Mouse (Mus musculus) liver, postnatal 0 days (tissue): Measurements from ENCODE around the gene Olfr1215. TPM values are rescaled to one million over a fixed set of nuclear protein-coding genes. Genes with fewer than 3 reads are reported as not detected.
"Not testable (repeated sequence)": the region's sequence is repeated elsewhere in the genome, so short reads cannot be mapped to it uniquely, and the experiment has no call there.

Source experiments
- ATAC-seq: fragments of 200-750 bp; cut with Nextera tagmentation; 2 replicates; pipeline ENCODE4 v1.8.0; 2017; ENCODE audit warnings: mild to moderate bottlenecking, moderate library complexity
- DNase-seq: peaks from one replicate; pipeline ENCODE4 v3.0.0-alpha.2; 2016
- H3K27ac ChIP-seq: fragments of 300-500 bp; sonication (generic); 2 replicates; pipeline ENCODE4 v1.5.1; 2014; ENCODE audit warnings: antibody characterized with exemption, moderate library complexity, mild to moderate bottlenecking, low read depth
- H3K27me3 ChIP-seq: fragments of 300-500 bp; sonication (generic); 2 replicates; pipeline ENCODE4 v1.6.1; 2014; ENCODE audit warnings: low read length, control low read depth, mixed read lengths; ENCODE audit not compliant: insufficient read depth
- H3K36me3 ChIP-seq: fragments of 300-500 bp; sonication (generic); replicated peaks from 2 replicates; pipeline ENCODE4 v1.6.1; 2014; ENCODE audit warnings: mild to moderate bottlenecking, control low read depth, low read length, moderate library complexity, mixed read lengths; ENCODE audit not compliant: insufficient read depth
- H3K4me1 ChIP-seq: fragments of 300-500 bp; sonication (generic); 2 replicates; pipeline ENCODE4 v1.6.1; 2014; ENCODE audit warnings: antibody characterized with exemption, mild to moderate bottlenecking, control low read depth; ENCODE audit not compliant: insufficient read depth
- H3K4me2 ChIP-seq: fragments of 300-500 bp; sonication (generic); 2 replicates; pipeline ENCODE4 v1.6.1; 2014; ENCODE audit warnings: low read depth, mild to moderate bottlenecking, low read length, moderate library complexity, mixed read lengths
- H3K4me3 ChIP-seq: fragments of 300-500 bp; sonication (generic); 2 replicates; pipeline ENCODE4 v1.5.1; 2014; ENCODE audit warnings: low read depth, low read length
- H3K9ac ChIP-seq: fragments of 300-500 bp; sonication (generic); replicated peaks from 2 replicates; pipeline ENCODE4 v1.6.1; 2014; ENCODE audit warnings: mild to moderate bottlenecking, moderate library complexity
- H3K9me3 ChIP-seq: fragments of 300-500 bp; sonication (generic); 2 replicates; pipeline ENCODE4 v1.6.1; 2016; ENCODE audit warnings: mild to moderate bottlenecking, control low read depth, low read length, mixed read lengths
- CTCF ChIP-seq: sonication (generic); IDR thresholded peaks from 2 replicates; pipeline ENCODE4 v1.5.1; 2016; ENCODE audit warnings: antibody characterized with exemption, low read depth
- EP300 ChIP-seq: IDR thresholded peaks from 2 replicates; pipeline ENCODE4 v1.6.1; 2016; ENCODE audit warnings: antibody characterized with exemption, low read depth, mild to moderate bottlenecking
- WGBS: fragments of 180-500 bp; shearing (Covaris S2); extraction: QIAGEN DNeasy Blood & Tissue Kit; methylation state at CpG from one replicate; pipeline ENCODE4 v1.1.7; 2014; ENCODE audit not compliant: insufficient replicate concordance; 5-methylcytosine and 5-hydroxymethylcytosine counted together
- polyA plus RNA-seq: library from polyadenylated mRNA; unstranded; fragments of >200 nt; fragmentation: Nextera tagmentation; extraction: Ambion mirVana; gene quantifications from 2 replicates; pipeline ENCODE4 v1.2.1, GENCODE M21; 2015

The Olfr1215 gene
- not detected in 2 replicates for polyA plus RNA-seq

DNA sequence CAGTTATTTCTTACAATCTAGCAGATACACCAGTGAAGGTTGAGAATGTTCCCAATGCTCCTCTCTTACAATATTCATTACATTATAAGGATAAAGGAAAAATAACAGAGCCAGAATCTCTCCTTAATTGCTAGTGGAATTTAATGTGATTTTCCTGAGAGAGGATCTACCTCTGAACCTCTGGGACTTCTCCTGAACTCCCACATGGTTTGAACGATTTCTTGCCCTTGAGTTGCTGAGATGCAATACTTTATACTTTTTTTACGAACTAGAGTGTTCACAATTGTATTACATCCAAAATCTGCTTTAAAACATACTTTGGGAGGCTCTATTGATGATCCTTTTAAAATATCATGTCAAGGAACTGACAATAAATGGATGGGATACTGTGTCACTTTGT, at the start of gene Olfr1215:
Gene Olfr1215 (minus strand): TSS at position 101 of the 400 bp plus-strand sequence.
- H3K9me3 ChIP-seq: no peaks in the 10 kb centered on the region
- H3K27me3 ChIP-seq: no peaks in the 10 kb centered on the region
- H3K4me3 ChIP-seq: no peak within 1 kb of the TSS
- TF ChIP-seq EP300 (no peak), CTCF (no peak)
- no peak for ATAC-seq
- no peaks in the 10 kb centered on the region for H3K4me1 ChIP-seq
- H3K4me2 ChIP-seq: no peak within 1 kb of the TSS
- H3K9ac ChIP-seq: no peak within 1 kb of the TSS
- no peak within 1 kb of the TSS for H3K27ac ChIP-seq
- DNase-seq: no peak
- 54% methylated on average over 2 of the region's 2 CpGs for WGBS
- H3K36me3 ChIP-seq: no peaks in the 10 kb centered on the region

DNA sequence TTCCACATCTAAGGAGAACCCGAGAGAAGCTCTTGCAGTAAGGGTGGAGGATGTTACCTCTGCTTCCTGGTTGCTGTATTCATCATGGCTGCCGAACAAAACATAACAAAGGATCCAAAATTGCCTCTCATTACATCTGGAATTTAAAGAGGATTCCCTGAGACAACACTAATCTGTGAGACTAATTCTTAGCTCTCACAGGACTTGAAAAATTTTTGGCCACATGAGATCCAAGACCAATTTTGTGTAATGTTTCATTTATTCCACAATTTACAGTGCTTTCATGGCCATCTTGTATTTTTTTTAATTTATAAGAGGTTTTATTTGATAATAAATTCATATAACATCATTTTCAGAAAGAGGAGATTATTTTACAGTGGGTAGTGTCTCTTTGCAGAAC, 25.2 kb upstream of the Olfr1215 start, which contains the start of gene Olfr1217:
Gene Olfr1217 (minus strand): TSS at position 101 of the 400 bp plus-strand sequence.
- 58% methylated on average over 2 of the region's 2 CpGs for WGBS
- no peak within 1 kb of the TSS for H3K4me3 ChIP-seq
- TF ChIP-seq EP300 (no peak), CTCF (no peak)
- DNase-seq: no peak
- H3K4me1 ChIP-seq: no peaks in the 10 kb centered on the region
- H3K9ac ChIP-seq: no peak within 1 kb of the TSS
- H3K4me2 ChIP-seq: no peak within 1 kb of the TSS
- H3K36me3 ChIP-seq: no peaks in the 10 kb centered on the region
- H3K27ac ChIP-seq: no peak within 1 kb of the TSS
- no peak for ATAC-seq
- H3K27me3 ChIP-seq: no peaks in the 10 kb centered on the region
- H3K9me3 ChIP-seq: no peaks in the 10 kb centered on the region

DNA sequence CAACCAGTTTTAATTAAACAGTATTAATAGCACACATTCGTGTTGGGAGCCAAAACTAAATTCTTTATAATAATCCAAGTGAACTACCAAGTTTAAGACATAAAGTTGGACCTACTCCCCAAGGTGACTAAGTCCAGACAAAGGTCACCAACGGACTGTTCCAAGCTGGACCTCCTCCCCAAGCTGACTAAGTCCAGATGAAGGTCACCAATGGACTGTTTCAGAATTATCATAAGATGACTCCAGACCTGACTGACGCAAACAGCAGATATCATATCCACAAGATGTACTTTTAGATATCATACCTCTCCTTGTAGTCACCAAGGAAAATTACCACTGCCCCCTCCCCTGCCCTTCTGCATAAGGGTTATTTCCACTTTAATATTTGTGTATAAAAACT, 14.7 kb upstream of the Olfr1215 start:
- not testable (repeated sequence) for H3K27ac ChIP-seq, ATAC-seq, H3K4me2 ChIP-seq, H3K9me3 ChIP-seq, DNase-seq, H3K9ac ChIP-seq, H3K36me3 ChIP-seq, H3K4me1 ChIP-seq, H3K4me3 ChIP-seq, H3K27me3 ChIP-seq
- 59% methylated on average over 3 of the region's 3 CpGs for WGBS

GRCm38 (mm10) chr2:89018240-89018639, 11.5 kb upstream of the Olfr1215 start, which contains the start of gene Olfr1216:
TSS of gene Olfr1216 (minus strand) at chr2:89018340.
- H3K27ac ChIP-seq: no peak within 1 kb of the TSS
- ATAC-seq (no peak), DNase-seq (no peak)
- H3K27me3 ChIP-seq: no peaks in the 10 kb centered on the region
- H3K36me3 ChIP-seq: no peaks in the 10 kb centered on the region
- no peak within 1 kb of the TSS for H3K9ac ChIP-seq
- no peak for TF ChIP-seq EP300
- no peak for TF ChIP-seq CTCF
- H3K4me3 ChIP-seq: no peak within 1 kb of the TSS
- H3K4me2 ChIP-seq: no peak within 1 kb of the TSS
- no peaks in the 10 kb centered on the region for H3K9me3 ChIP-seq
- no peaks in the 10 kb centered on the region for H3K4me1 ChIP-seq
- WGBS: 68% methylated on average over 1 of the region's 1 CpGs

GRCm38 (mm10) chr2:88992553-88992952, 14.2 kb downstream of the Olfr1215 start, which contains the start of gene Olfr1214:
TSS of gene Olfr1214 (minus strand) at chr2:88992653.
- Histone ChIP-seq H3K4me3 (no peak within 1 kb of the TSS), H3K9me3 (no peaks in the 10 kb centered on the region), H3K4me2 (no peak within 1 kb of the TSS), H3K36me3 (no peaks in the 10 kb centered on the region), H3K27ac (no peak within 1 kb of the TSS), H3K9ac (no peak within 1 kb of the TSS), H3K4me1 (no peaks in the 10 kb centered on the region), H3K27me3 (no peaks in the 10 kb centered on the region)
- WGBS: 69% methylated on average over 1 of the region's 1 CpGs
- no peak for TF ChIP-seq CTCF
- no peak for TF ChIP-seq EP300
- DNase-seq (no peak), ATAC-seq (no peak)

DNA sequence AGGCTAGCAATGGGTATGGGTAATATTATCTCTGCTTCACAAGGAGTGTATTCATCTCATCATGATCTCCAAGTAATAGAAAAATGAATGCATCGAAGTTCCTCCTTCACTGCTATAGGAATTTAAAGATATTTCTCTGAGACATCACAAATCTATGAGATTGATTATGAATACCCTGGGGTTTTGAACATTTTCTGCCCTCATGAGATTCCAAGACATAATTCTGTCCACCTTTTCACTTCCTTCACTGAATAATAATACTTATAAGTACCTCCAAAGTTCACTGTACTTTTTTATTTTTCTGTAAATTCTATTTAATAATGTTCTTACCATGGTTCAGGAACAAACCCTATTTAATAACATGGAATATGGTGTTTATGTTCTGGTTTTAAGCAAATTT, 26.6 kb downstream of the Olfr1215 start, which contains the start of gene Gm13762:
Gene Gm13762 (minus strand): TSS at position 101 of the 400 bp plus-strand sequence.
- H3K9me3 ChIP-seq: no peaks in the 10 kb centered on the region
- no peak for ATAC-seq
- TF ChIP-seq CTCF (no peak), EP300 (no peak)
- no peak within 1 kb of the TSS for H3K9ac ChIP-seq
- H3K36me3 ChIP-seq: no peaks in the 10 kb centered on the region
- H3K4me2 ChIP-seq: no peak within 1 kb of the TSS
- H3K4me3 ChIP-seq: no peak within 1 kb of the TSS
- WGBS: 67% methylated on average over 1 of the region's 1 CpGs
- no peak for DNase-seq
- H3K27me3 ChIP-seq: no peaks in the 10 kb centered on the region
- H3K4me1 ChIP-seq: no peaks in the 10 kb centered on the region
- no peak within 1 kb of the TSS for H3K27ac ChIP-seq

DNA sequence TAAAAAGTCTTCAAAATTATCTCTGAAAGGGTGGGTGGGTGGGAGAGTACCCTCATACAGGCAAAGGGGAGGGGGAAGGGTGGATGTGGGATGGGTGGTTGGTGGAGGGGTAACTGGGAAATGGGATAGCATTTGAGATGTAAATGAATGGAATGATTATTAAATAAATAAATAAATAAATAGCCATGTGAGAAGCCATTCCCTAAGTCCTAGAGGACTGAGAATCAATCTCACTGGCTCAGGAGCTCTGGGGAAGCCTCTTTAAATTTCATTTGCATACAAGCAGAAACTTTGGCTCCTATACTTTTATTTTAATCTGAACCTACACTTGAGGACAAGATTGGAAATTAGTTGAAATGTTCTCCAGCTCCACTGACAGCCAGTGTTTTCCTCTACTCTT, 53.1 kb downstream of the Olfr1215 start, which contains the start of gene Olfr1212:
Gene Olfr1212 (plus strand): TSS at position 301 of the 400 bp plus-strand sequence.
- Histone ChIP-seq H3K9ac (no peak within 1 kb of the TSS), H3K36me3 (no peaks in the 10 kb centered on the region), H3K27ac (no peak within 1 kb of the TSS), H3K27me3 (no peaks in the 10 kb centered on the region), H3K4me1 (no peaks in the 10 kb centered on the region), H3K4me3 (no peak within 1 kb of the TSS), H3K4me2 (no peak within 1 kb of the TSS), H3K9me3 (no peaks in the 10 kb centered on the region)
- TF ChIP-seq CTCF (no peak), EP300 (no peak)
- no peak for ATAC-seq
- no peak for DNase-seq

Other genes with a start within 250 kb of the Olfr1215 start
- not detected in 2 replicates for gene Olfr1199, start 246.5 kb downstream of the Olfr1215 start, polyA plus RNA-seq
- not detected in 2 replicates for gene Olfr1200, start 236.5 kb downstream of the Olfr1215 start, polyA plus RNA-seq
- gene Olfr1201, start 213.9 kb downstream of the Olfr1215 start, polyA plus RNA-seq: not detected in 2 replicates
- not detected in 2 replicates for gene Olfr1202, start 192.5 kb downstream of the Olfr1215 start, polyA plus RNA-seq
- gene Olfr1205, start 177.2 kb downstream of the Olfr1215 start, polyA plus RNA-seq: not detected in 2 replicates
- not detected in 2 replicates for gene Olfr1204, start 157.7 kb downstream of the Olfr1215 start, polyA plus RNA-seq
- gene Olfr1206, start 143.7 kb downstream of the Olfr1215 start, polyA plus RNA-seq: not detected in 2 replicates
- gene Olfr1208, start 104.7 kb downstream of the Olfr1215 start, polyA plus RNA-seq: not detected in 2 replicates
- gene Olfr1209, start 91.8 kb downstream of the Olfr1215 start, polyA plus RNA-seq: not detected in 2 replicates
- not detected in 2 replicates for gene Olfr1211, start 68.9 kb downstream of the Olfr1215 start, polyA plus RNA-seq
- gene Olfr1212, start 53.0 kb downstream of the Olfr1215 start, polyA plus RNA-seq: not detected in 2 replicates
- gene Gm13762, start 26.7 kb downstream of the Olfr1215 start, polyA plus RNA-seq: not detected in 2 replicates
- not detected in 2 replicates for gene Olfr1214, start 14.3 kb downstream of the Olfr1215 start, polyA plus RNA-seq
- not detected in 2 replicates for gene Olfr1216, start 11.4 kb upstream of the Olfr1215 start, polyA plus RNA-seq
- not detected in 2 replicates for gene Olfr1217, start 25.1 kb upstream of the Olfr1215 start, polyA plus RNA-seq
- gene Olfr1218, start 54.2 kb upstream of the Olfr1215 start, polyA plus RNA-seq: not detected in 2 replicates
- not detected in 2 replicates for gene Olfr1219, start 76.5 kb upstream of the Olfr1215 start, polyA plus RNA-seq
- gene Olfr1220, start 99.9 kb upstream of the Olfr1215 start, polyA plus RNA-seq: not detected in 2 replicates
- gene Olfr1221, start 110.3 kb upstream of the Olfr1215 start, polyA plus RNA-seq: not detected in 2 replicates
- not detected in 2 replicates for gene Olfr1222, start 126.1 kb upstream of the Olfr1215 start, polyA plus RNA-seq
- not detected in 2 replicates for gene Olfr1223, start 144.6 kb upstream of the Olfr1215 start, polyA plus RNA-seq
- gene Olfr1224-ps1, start 157.1 kb upstream of the Olfr1215 start, polyA plus RNA-seq: not detected in 2 replicates
- not detected in 2 replicates for gene Olfr1225, start 167.7 kb upstream of the Olfr1215 start, polyA plus RNA-seq
- not detected in 2 replicates for gene Olfr1226, start 193.1 kb upstream of the Olfr1215 start, polyA plus RNA-seq
- not detected in 2 replicates for gene Olfr1228, start 247.1 kb upstream of the Olfr1215 start, polyA plus RNA-seq